Comparison of ENCODE assay signal across 7 mouse cellular contexts in the genomic region with DNA sequence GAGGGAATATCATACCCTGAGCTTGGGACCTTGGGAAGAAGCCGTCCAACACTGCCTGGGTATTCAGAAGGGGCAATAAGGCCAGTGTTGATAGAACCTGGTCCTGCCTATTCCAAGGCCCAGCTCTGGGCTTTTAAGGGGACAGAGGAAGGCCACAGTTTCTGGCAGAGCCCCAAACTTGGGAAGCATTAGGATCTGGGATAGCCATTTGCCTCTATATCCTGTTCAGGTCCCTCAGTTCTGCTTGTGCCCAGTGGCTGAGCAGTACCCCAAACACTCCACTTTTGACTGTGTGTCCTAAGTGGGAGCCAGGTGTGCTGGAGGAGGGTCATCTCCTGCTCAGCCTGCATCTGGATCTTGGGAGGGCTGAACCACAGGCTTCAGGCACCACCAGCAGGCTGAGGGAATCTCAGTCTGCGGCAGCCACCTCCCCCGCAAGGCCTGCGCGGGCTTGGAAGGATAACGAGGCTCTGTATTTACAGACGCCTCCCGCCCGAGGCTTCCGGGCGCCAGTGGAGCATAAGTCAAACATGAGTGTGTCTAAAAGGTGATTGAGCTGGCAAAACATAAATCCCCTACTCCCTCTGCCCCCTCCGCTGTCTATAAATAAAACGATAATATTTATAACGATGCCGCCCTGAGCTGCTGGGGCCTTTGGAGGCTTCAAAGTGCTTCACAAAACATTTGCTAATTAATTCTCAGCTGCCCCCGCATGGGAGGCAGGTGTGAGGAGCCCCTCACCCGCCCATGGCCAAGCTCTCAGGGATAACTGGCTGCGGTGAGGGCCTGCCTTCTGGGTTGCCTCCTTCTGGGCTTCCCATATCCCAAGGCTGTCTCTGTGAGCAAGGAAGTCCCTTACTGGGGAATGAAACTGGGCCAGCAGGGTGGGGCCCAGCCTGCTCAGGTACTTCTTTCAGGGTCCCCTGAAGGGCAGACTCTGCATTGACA.
DNase-seq lines count a peak whose midpoint lies in the region; ATAC-seq lines count a peak whose summit lies in the region.

No protein-coding gene starts in this region.

- H3K9ac ChIP-seq in forebrain, embryonic 14.5 days (ENCODE audit: low read length): 0 out of 2 replicates have a peak overlapping the region, but pooled peaks have one; percentile 2
- H3K9ac ChIP-seq in intestine, embryonic 15.5 days: no peak overlapping the region
- H3K9ac ChIP-seq in lung, embryonic 15.5 days: no peak overlapping the region

- H3K36me3 ChIP-seq in forebrain, embryonic 14.5 days (ENCODE audit: control insufficient read depth, insufficient read depth, low read length): peaks cover 3% of the 10 kb centered on the region
- peaks cover 25% of the 10 kb centered on the region for H3K36me3 ChIP-seq in intestine, embryonic 15.5 days
- H3K36me3 ChIP-seq in lung, embryonic 15.5 days: peaks cover 37% of the 10 kb centered on the region

- ATAC-seq in forebrain, embryonic 14.5 days: no peak
- ATAC-seq in intestine, embryonic 15.5 days: peak; percentile 19; the same call in 1 of the 2 replicates
- ATAC-seq in lung, embryonic 15.5 days (ENCODE audit: borderline replicate concordance, extremely low read depth, low FRiP score, low TSS enrichment): peak; percentile 33; the same call in 1 of the 2 replicates

- DNase-seq in urinary bladder, adult 18-20 months (ENCODE audit: low spot score in 2 of 2): peak; percentile 61 to 76
- no peak for DNase-seq in urinary bladder, postnatal 10 days (ENCODE audit: low spot score)
- DNase-seq in forebrain, embryonic 14.5 days (ENCODE audit: low spot score): peak; percentile 55
- DNase-seq in right cerebral cortex, postnatal 4 days: peak; percentile 47
- DNase-seq in cerebellum, adult 11 months: no peak

- H3K4me3 ChIP-seq in forebrain, embryonic 14.5 days (ENCODE audit: low read depth, low read length): no peak overlapping the region
- H3K4me3 ChIP-seq in intestine, embryonic 15.5 days (replicated peaks): no peak overlapping the region
- no peak overlapping the region for H3K4me3 ChIP-seq in lung, embryonic 15.5 days

- no peak overlapping the region; the same call in 1 of the 2 replicates for H3K27ac ChIP-seq in forebrain, embryonic 14.5 days (ENCODE audit: low read depth, low read length)
- peak overlapping the region; percentile 70 for H3K27ac ChIP-seq in intestine, embryonic 15.5 days
- peak overlapping the region; percentile 91 for H3K27ac ChIP-seq in lung, embryonic 15.5 days

- peaks cover 27% of the 10 kb centered on the region for H3K4me1 ChIP-seq in forebrain, embryonic 14.5 days (ENCODE audit: control insufficient read depth, insufficient read depth, low read length)
- H3K4me1 ChIP-seq in intestine, embryonic 15.5 days (replicated peaks): peaks cover 47% of the 10 kb centered on the region
- peaks cover 58% of the 10 kb centered on the region for H3K4me1 ChIP-seq in lung, embryonic 15.5 days

- no peaks in the 10 kb centered on the region for H3K9me3 ChIP-seq in forebrain, embryonic 14.5 days (replicated peaks; ENCODE audit: control insufficient read depth, low read length)
- no peaks in the 10 kb centered on the region for H3K9me3 ChIP-seq in intestine, embryonic 15.5 days
- H3K9me3 ChIP-seq in lung, embryonic 15.5 days: no peaks in the 10 kb centered on the region

- 19% methylated on average over 18 of the region's 18 CpGs for WGBS in forebrain, embryonic 14.5 days
- WGBS in intestine, embryonic 15.5 days: 17% methylated on average over 18 of the region's 18 CpGs
- 9% methylated on average over 18 of the region's 18 CpGs for WGBS in lung, embryonic 15.5 days

- H3K27me3 ChIP-seq in forebrain, embryonic 14.5 days (replicated peaks; ENCODE audit: control insufficient read depth, insufficient read depth, low read length): no peaks in the 10 kb centered on the region
- H3K27me3 ChIP-seq in intestine, embryonic 15.5 days (replicated peaks): no peaks in the 10 kb centered on the region
- H3K27me3 ChIP-seq in lung, embryonic 15.5 days: no peaks in the 10 kb centered on the region

- no peak overlapping the region for H3K4me2 ChIP-seq in forebrain, embryonic 14.5 days (ENCODE audit: low read length)
- no peak overlapping the region for H3K4me2 ChIP-seq in intestine, embryonic 15.5 days (replicated peaks)
- H3K4me2 ChIP-seq in lung, embryonic 15.5 days: 0 out of 2 replicates have a peak overlapping the region, but pooled peaks have one; percentile 3

Comparison
In these comparisons a context has a peak if more than half of its experiments do, and no peak if none do; other contexts are left out.
1. DNase-seq: peak in urinary bladder, adult 18-20 months (2 of 2), forebrain, embryonic 14.5 days (single experiment) and right cerebral cortex, postnatal 4 days (single experiment); none in urinary bladder, postnatal 10 days (single experiment) and cerebellum, adult 11 months (single experiment).